Mouse (Mus musculus) T-helper 2 cell (primary cell): ENCODE results near the gene Baz2a.
"Not testable (repeated sequence)": the region's sequence is repeated elsewhere in the genome, so short reads cannot be mapped to it uniquely, and the experiment has no call there.

Experiments
- in situ Hi-C: fragments of 300-600 bp; cut with MboI, MseI; formaldehyde crosslinking; loops from one replicate; pipeline ENCODE4 v1.15.1; 2025; ENCODE audit warnings: high pct_unique_total_duplicates

The Baz2a gene

GRCm38 (mm10) chr10:128091564-128092505, at the start of gene Baz2a:
Gene Baz2a (plus strand): TSS chr10:128091577.
- in situ Hi-C loops, result loop anchor here (5.0 kb wide), 1 partner anchor 100 kb away; the partner anchor contains the start of gene Gls2

GRCm38 (mm10) chr10:128041636-128042035, 49.7 kb upstream of the Baz2a start:
- in situ Hi-C loops, result no loop called here

- in situ Hi-C loops, result no loop called here
Observed at GRCm38 (mm10) chr10:128042466-128042865, 48.9 kb upstream of the Baz2a start.

- in situ Hi-C loops, result no loop called here
Observed at GRCm38 (mm10) chr10:128043041-128043835, 48.1 kb upstream of the Baz2a start.

GRCm38 (mm10) chr10:128048157-128048556, 43.2 kb upstream of the Baz2a start:
- in situ Hi-C loops, result no loop called here

- in situ Hi-C loops, result no loop called here
Observed at GRCm38 (mm10) chr10:128049741-128050140, 41.6 kb upstream of the Baz2a start.

GRCm38 (mm10) chr10:128050355-128050754, 41.0 kb upstream of the Baz2a start:
- in situ Hi-C loops, result no loop called here

- in situ Hi-C loops, result no loop called here
Observed at GRCm38 (mm10) chr10:128051589-128051988, 39.8 kb upstream of the Baz2a start.

GRCm38 (mm10) chr10:128052136-128052535, 39.2 kb upstream of the Baz2a start:
- in situ Hi-C loops, result not testable (repeated sequence)

- in situ Hi-C loops, result no loop called here
Observed at GRCm38 (mm10) chr10:128053001-128053400, 38.4 kb upstream of the Baz2a start.

- in situ Hi-C loops, result no loop called here
Observed at GRCm38 (mm10) chr10:128058184-128058583, 33.2 kb upstream of the Baz2a start.

GRCm38 (mm10) chr10:128058601-128059151, 32.7 kb upstream of the Baz2a start, which contains the start of gene Ptges3:
Gene Ptges3 (plus strand): TSS chr10:128058954.
- in situ Hi-C loops, result no loop called here

- in situ Hi-C loops, result no loop called here
Observed at GRCm38 (mm10) chr10:128059207-128059981, 32.0 kb upstream of the Baz2a start.

GRCm38 (mm10) chr10:128061109-128061508, 30.3 kb upstream of the Baz2a start:
- in situ Hi-C loops, result no loop called here

GRCm38 (mm10) chr10:128062221-128062989, 29.0 kb upstream of the Baz2a start:
- in situ Hi-C loops, result no loop called here

- in situ Hi-C loops, result no loop called here
Observed at GRCm38 (mm10) chr10:128066072-128066471, 25.3 kb upstream of the Baz2a start.

GRCm38 (mm10) chr10:128069201-128069600, 22.2 kb upstream of the Baz2a start:
- in situ Hi-C loops, result no loop called here

GRCm38 (mm10) chr10:128070432-128070831, 20.9 kb upstream of the Baz2a start:
- in situ Hi-C loops, result not testable (repeated sequence)

- in situ Hi-C loops, result not testable (repeated sequence)
Observed at GRCm38 (mm10) chr10:128078269-128078668, 13.1 kb upstream of the Baz2a start.

GRCm38 (mm10) chr10:128080496-128080895, 10.9 kb upstream of the Baz2a start:
- in situ Hi-C loops, result no loop called here
